Mouse (Mus musculus) myocyte (in vitro differentiated cells): ENCODE data around the gene Fam43b.

Experiments
- CEBPB ChIP-seq: IDR thresholded peaks from 2 replicates; pipeline ENCODE4 v1.6.1; 2011; ENCODE audit warnings: mild to moderate bottlenecking, moderate library complexity; ENCODE audit not compliant: poor library complexity, insufficient read depth, severe bottlenecking
- E2F4 ChIP-seq: IDR thresholded peaks from one replicate; pipeline ENCODE4 v1.6.1; 2011; ENCODE audit warnings: mild to moderate bottlenecking, control low read depth, moderate library complexity; ENCODE audit not compliant: insufficient read depth
- MYOG ChIP-seq, 3 experiments: IDR thresholded peaks; one replicate each; pipeline ENCODE4 v1.6.1; 2011; ENCODE audit warnings: control low read depth in 2 of 3, low read depth in 2 of 3, mild to moderate bottlenecking in 2 of 3; ENCODE audit not compliant: insufficient read length in 2 of 3, control insufficient read depth in 1 of 3, insufficient read depth in 1 of 3
- POLR2A ChIP-seq: IDR thresholded peaks from one replicate; pipeline ENCODE4 v1.6.1; 2011; ENCODE audit warnings: low read depth, mild to moderate bottlenecking, control low read depth, moderate library complexity; ENCODE audit not compliant: insufficient read length
- USF1 ChIP-seq: IDR thresholded peaks from one replicate; pipeline ENCODE4 v1.6.1; 2011; ENCODE audit warnings: low read depth, mild to moderate bottlenecking, control low read depth, moderate library complexity

DNA sequence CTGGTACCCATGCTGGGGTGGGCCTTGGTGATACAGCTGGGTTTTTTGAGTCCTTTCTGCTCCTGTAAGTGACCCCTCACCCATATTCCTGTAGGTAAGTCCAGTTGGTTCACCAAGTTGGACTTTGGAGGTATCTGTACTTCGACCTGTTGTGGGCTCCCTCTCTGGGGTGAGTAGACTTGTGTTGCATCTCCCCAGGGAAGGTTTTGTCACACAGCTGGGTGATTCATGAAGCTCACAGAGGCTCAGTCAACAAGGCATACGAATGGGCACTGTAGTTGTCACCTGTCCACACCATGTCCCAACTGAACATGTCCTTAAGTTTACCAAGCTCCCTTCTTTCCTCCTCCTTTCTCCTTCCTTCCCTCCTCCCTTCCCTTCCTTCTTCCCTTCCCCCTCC, 29.8 kb downstream of the Fam43b start:
- no peak for TF ChIP-seq E2F4
- TF ChIP-seq MYOG (IDR thresholded peaks at IDR 0.05; ENCODE audit: control insufficient read depth in 1 of 3, insufficient read depth in 1 of 3, insufficient read length in 2 of 3, low read depth in 2 of 3) = no peak
- TF ChIP-seq POLR2A = no peak
- TF ChIP-seq CEBPB = no peak
- TF ChIP-seq USF1 = no peak
